Mouse (Mus musculus): Measurements from ENCODE around the gene Capn1. TPM values are rescaled to one million over a fixed set of nuclear protein-coding genes. Genes with fewer than 3 reads are reported as not detected.

Capn1 gene
- polyA plus RNA-seq, 1 experiment from 2014 or later = 70.4 TPM

DNA sequence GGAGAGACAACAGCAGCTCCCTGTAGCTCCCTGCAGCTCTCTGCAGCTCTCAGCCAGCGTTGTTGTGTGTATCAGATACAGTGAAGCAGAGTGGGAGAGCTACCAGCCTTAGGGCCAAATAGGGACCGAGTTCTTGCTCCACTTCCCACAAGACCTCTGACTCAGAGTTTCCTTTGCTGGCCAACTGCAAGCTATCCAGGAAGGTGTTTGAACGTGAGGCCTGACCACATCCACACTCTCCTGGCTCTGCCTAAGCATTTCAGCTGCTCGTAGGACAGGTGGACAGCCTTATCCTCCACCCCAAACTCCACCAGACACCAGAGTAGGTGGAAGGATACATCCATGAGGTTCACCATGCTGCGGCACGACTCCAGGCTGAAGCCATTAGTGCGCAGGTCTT is 23.7 kb downstream of the Capn1 start:
- TF ChIP-seq CTCF (IDR thresholded peaks at IDR 0.05) = no peak
- H3K27me3 ChIP-seq = no peaks in the 10 kb centered on the region
- ChIA-PET POLR2A (interaction anchor here (0.7 to 1.0 kb wide), 3 partner anchors 10 to 27 kb away, joined by 3 read pairs; no protein-coding TSS in a partner anchor), CTCF (interaction anchor here (0.7 to 1.6 kb wide), 5 partner anchors 10 to 26 kb away, joined by 3 to 7 read pairs (median 4); partner anchors contain the start of gene Capn1)
- in situ Hi-C loops (cut with MboI; ENCODE audit: low pct_unique_long_range_greater_than_20kb) = no loop called here
- no peak for ATAC-seq
- no peak for DNase-seq (ENCODE audit: low read depth, low spot score)

DNA sequence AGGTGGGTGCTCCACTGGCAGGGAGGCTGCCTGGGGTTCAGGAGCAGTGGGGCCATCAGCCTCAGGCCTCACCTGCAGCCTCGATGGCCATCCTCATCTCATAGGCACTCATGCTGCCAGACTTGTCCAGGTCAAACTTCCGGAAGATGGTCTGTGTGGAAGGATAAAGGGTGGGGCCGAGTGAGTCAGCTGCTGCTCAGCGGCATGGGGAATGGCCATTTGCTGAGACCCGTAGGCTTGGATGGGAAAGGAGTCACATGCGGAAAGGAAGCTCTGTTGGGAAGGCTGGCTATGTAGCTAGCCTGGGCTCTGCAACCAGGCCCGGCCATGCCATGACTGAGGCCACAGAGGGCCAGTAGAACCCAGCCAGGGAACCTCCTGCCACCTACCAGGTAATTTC is 24.2 kb downstream of the Capn1 start:
- TF ChIP-seq CTCF (IDR thresholded peaks at IDR 0.05) = no peak
- POLR2A ChIA-PET = interaction anchor here (0.7 to 1.0 kb wide), 3 partner anchors 11 to 27 kb away, joined by 3 read pairs; no protein-coding TSS in a partner anchor
- no peak for DNase-seq (ENCODE audit: low read depth, low spot score)

DNA sequence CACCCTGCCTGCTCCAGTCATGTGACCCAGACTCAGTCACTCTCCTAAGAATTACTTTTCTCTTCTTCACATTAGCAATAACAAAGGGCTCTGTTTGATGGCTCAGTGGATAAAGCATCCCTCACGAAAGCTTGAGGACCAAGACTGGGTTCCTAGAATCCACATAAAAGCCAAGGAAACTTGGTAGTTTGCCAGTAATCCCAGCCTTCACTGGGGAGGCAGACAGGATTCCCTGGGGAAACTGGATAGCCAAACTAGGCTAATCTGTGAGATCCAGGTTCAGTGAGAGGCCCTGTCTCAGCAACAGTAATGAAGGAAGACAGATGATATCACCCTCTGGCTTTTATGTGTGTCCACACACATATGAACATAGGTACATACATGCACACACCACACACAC is 24.8 kb downstream of the Capn1 start:
- no peak for ATAC-seq
- DNase-seq (ENCODE audit: low read depth, low spot score) = no peak
- TF ChIP-seq CTCF (IDR thresholded peaks at IDR 0.05) = no peak
- ChIA-PET POLR2A (no interaction called here), CTCF (interaction anchor here (0.9 to 1.3 kb wide), 5 partner anchors 11 to 27 kb away, joined by 3 to 4 read pairs (median 3); partner anchors contain the start of gene Capn1)
- no peaks in the 10 kb centered on the region for H3K27me3 ChIP-seq
- in situ Hi-C loops (cut with MboI; ENCODE audit: low pct_unique_long_range_greater_than_20kb) = no loop called here

More for the DNA sequence above, 24.2 kb downstream of the Capn1 start:
- in situ Hi-C loops (cut with MboI; ENCODE audit: low pct_unique_long_range_greater_than_20kb) = no loop called here
- no peaks in the 10 kb centered on the region for H3K27me3 ChIP-seq
- CTCF ChIA-PET = interaction anchor here (0.7 to 1.6 kb wide), 7 partner anchors 11 to 27 kb away, joined by 3 to 7 read pairs (median 3); partner anchors contain the start of gene Capn1
- no peak for ATAC-seq

DNA sequence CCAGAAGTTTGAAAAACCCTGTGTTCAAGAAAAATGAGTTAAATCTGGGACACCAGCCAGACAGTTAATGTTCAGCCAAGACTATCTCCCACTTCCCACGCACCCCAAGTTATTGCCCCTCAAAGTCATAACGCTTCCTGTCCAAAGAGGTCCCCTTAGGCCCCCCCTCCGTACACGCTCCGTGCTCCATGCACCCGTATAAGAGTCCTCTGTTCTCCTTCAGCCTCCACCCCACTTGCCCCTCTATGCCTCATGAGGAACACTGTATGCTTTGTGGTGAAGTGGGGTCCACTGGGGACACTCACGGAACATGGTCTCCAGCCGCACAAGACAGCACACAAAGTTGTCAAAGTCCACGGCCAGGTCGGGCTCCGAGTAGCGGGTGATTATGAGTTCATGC is 25.7 kb downstream of the Capn1 start:
- in situ Hi-C loops (cut with MboI; ENCODE audit: low pct_unique_long_range_greater_than_20kb) = no loop called here
- ATAC-seq = no peak

DNA sequence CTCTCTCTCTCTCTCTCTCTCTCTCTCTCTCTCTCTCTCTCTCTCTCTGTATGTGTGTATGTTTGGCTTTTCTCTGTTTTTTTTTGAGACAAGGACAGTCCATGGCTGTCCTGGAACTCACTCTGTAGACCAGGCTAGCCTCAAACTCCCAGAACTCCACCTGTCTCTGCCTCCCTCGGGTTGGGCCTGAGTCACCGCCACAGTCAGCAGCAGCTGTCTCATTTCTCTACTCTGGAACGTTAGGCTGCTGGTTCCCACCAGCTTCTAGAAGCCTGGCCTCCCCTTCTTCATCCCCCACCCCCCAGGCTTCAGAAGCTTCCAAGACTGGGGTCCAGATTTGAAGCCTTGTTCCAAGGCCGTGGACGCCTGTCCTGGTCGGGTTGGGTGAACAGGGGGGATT is 26.1 kb downstream of the Capn1 start:
- POLR2A ChIA-PET = no interaction called here
- H3K27me3 ChIP-seq = no peaks in the 10 kb centered on the region
- in situ Hi-C loops (cut with MboI; ENCODE audit: low pct_unique_long_range_greater_than_20kb) = no loop called here
- ATAC-seq (no peak), DNase-seq (ENCODE audit: low read depth, low spot score) (no peak)
- CTCF ChIA-PET = interaction anchor here (1.5 to 1.8 kb wide), 2 partner anchors 10 to 26 kb away, joined by 4 to 6 read pairs; partner anchors contain the start of gene Capn1
- no peak for TF ChIP-seq CTCF (IDR thresholded peaks at IDR 0.05)

More for the DNA sequence above, 25.7 kb downstream of the Capn1 start:
- H3K27me3 ChIP-seq = no peaks in the 10 kb centered on the region
- no peak for DNase-seq (ENCODE audit: low read depth, low spot score)
- TF ChIP-seq CTCF (IDR thresholded peaks at IDR 0.05) = no peak
- ChIA-PET CTCF (interaction anchor here (0.9 to 1.2 kb wide), 3 partner anchors 12 to 28 kb away, joined by 3 read pairs; partner anchors contain the start of gene Capn1), POLR2A (no interaction called here)

DNA sequence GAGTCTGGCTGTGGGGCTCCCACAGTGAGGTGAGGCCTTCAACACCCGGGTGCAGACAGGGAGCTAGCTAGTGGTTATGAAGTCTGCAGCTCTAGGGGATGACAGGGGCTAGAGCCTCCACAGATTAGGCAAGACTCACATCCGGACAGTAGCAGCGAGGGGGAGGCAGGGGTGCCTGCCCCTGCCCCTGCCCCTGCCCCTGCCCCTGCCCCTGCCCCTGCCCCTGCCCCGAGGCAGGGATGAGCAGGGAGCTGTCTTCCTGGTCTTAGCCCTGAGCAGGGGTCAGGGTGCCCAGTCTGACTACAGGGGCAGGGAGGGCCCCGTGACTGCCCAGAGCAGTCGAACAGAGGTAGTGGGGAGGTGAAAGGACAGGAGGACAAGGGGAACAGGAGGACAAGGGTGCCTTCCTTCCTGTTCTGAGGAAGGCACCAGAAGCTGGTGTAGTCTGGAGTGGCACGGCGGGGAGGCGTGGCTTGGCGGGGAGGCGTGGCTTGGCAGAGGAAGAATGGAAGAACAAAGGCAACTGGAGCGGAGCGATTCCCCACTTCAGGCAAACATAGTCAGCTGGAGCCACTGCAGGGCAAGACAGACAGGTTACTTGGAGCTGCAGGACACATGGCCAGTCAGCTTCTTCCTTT is 26.8 kb downstream of the Capn1 start:
- no peak for DNase-seq (ENCODE audit: low read depth, low spot score)
- ChIA-PET CTCF (interaction anchor here (1.5 to 1.8 kb wide), 2 partner anchors 10 to 27 kb away, joined by 4 to 6 read pairs; partner anchors contain the start of gene Capn1), POLR2A (no interaction called here)
- ATAC-seq = peak; percentile 20
- H3K27me3 ChIP-seq = peaks cover 6% of the 10 kb centered on the region
- no peak for TF ChIP-seq CTCF (IDR thresholded peaks at IDR 0.05)
- in situ Hi-C loops (cut with MboI; ENCODE audit: low pct_unique_long_range_greater_than_20kb) = no loop called here

DNA sequence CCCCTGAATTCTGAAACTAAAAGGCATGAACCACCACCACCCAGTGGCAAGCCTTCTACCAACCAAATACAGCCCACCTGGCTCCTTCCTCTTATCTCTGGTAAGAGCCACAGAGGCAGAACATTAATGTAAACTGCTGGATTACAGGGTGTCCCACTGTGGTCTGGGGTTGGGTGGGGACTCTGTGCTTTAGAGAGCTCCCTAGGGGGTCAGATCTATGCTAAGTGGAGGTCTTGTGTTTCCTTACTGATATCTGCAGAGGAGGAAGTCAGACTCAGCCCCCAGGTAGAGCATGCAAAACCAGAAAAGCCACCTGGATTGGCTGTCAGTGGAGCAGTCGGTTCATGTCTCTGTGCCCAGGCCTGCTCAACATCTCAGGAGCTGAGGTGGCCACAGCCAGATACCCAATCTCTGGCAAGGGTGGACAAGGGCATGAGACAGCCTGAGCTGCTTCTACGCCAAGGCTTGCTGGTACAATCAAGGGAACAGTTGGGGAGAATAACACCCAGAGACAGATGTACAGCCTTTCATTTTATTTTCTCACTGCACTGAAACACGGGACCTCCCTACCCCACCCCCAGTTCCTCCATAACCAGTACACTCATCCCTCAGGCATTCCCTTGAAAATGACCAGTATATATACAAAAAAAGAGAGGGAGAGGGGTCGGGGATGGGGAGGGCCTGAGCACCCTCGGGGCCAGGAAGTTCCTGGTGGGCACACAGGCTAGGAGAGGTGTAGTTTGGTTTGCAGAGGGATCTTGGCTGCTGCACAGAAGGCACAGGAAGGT is 27.5 kb downstream of the Capn1 start:
- TF ChIP-seq CTCF (IDR thresholded peaks at IDR 0.05) = no peak
- peaks cover 13% of the 10 kb centered on the region for H3K27me3 ChIP-seq
- POLR2A ChIA-PET = interaction anchor here (0.5 kb wide), 1 partner anchor 50 kb away, joined by 3 read pairs; no protein-coding TSS in a partner anchor
- DNase-seq (ENCODE audit: low read depth, low spot score) (no peak), ATAC-seq (peak; percentile 24)
- in situ Hi-C loops (cut with MboI; ENCODE audit: low pct_unique_long_range_greater_than_20kb) = no loop called here
- CTCF ChIA-PET = interaction anchor here (1.5 to 1.8 kb wide), 2 partner anchors 11 to 28 kb away, joined by 4 to 6 read pairs; partner anchors contain the start of gene Capn1

GRCm38 (mm10) chr19:5986043-5986442 is 29.7 kb downstream of the Capn1 start, which contains the start of gene Slc22a20:
Gene Slc22a20, minus strand, starts transcription at chr19:5986143.
- H3K27me3 ChIP-seq = peaks cover 22% of the 10 kb centered on the region
- DNase-seq (ENCODE audit: low read depth, low spot score) (no peak), ATAC-seq (no peak)
- TF ChIP-seq CTCF (IDR thresholded peaks at IDR 0.05) = no peak
- ChIA-PET POLR2A (no interaction called here), CTCF (no interaction called here)
- in situ Hi-C loops (cut with MboI; ENCODE audit: low pct_unique_long_range_greater_than_20kb) = no loop called here

- ATAC-seq = no peak
- TF ChIP-seq CTCF (IDR thresholded peaks at IDR 0.05) = no peak
- H3K27me3 ChIP-seq = peaks cover 22% of the 10 kb centered on the region
- ChIA-PET CTCF (interaction anchor here (1.5 kb wide), 1 partner anchor 37 kb away, joined by 3 read pairs; no protein-coding TSS in a partner anchor), POLR2A (no interaction called here)
- no peak for DNase-seq (ENCODE audit: low read depth, low spot score)
- in situ Hi-C loops (cut with MboI; ENCODE audit: low pct_unique_long_range_greater_than_20kb) = no loop called here
These were observed 35.2 kb downstream of the Capn1 start for GRCm38 (mm10) chr19:5980477-5980876.

- DNase-seq (ENCODE audit: low read depth, low spot score) (no peak), ATAC-seq (no peak)
- in situ Hi-C loops (cut with MboI; ENCODE audit: low pct_unique_long_range_greater_than_20kb) = no loop called here
- no peak for TF ChIP-seq CTCF (IDR thresholded peaks at IDR 0.05)
- CTCF ChIA-PET = no interaction called here
- POLR2A ChIA-PET = no interaction called here
- peaks cover 8% of the 10 kb centered on the region for H3K27me3 ChIP-seq
These were observed 38.0 kb downstream of the Capn1 start for GRCm38 (mm10) chr19:5977717-5978116.

Measured in Patski (cell line).